Mouse (Mus musculus) limb, embryonic 12.5 days (tissue): ENCODE measurements around the gene Vmn1r181. TPM values are rescaled to one million over a fixed set of nuclear protein-coding genes. Genes with fewer than 3 reads are reported as not detected.
"Not testable (repeated sequence)": the region's sequence is repeated elsewhere in the genome, so short reads cannot be mapped to it uniquely, and the experiment has no call there.

Source experiments
- ATAC-seq: fragments of 200-750 bp; cut with Nextera tagmentation; 2 replicates; pipeline ENCODE4 v1.8.0; 2017; ENCODE audit warnings: low read depth, moderate TSS enrichment; ENCODE audit not compliant: insufficient number of reproducible peaks, insufficient read depth, low FRiP score, low TSS enrichment
- H3K27ac ChIP-seq: fragments of 300-500 bp; sonication (generic); 2 replicates; pipeline ENCODE4 v1.5.1; 2016; ENCODE audit warnings: mild to moderate bottlenecking, moderate library complexity
- H3K27me3 ChIP-seq: fragments of 300-500 bp; sonication (generic); 2 replicates; pipeline ENCODE4 v1.6.1; 2016; ENCODE audit warnings: mild to moderate bottlenecking, moderate library complexity
- H3K36me3 ChIP-seq: fragments of 300-500 bp; sonication (generic); 2 replicates; pipeline ENCODE4 v1.6.1; 2016; ENCODE audit warnings: mild to moderate bottlenecking, moderate library complexity
- H3K4me1 ChIP-seq: fragments of 300-500 bp; sonication (generic); replicated peaks from 2 replicates; pipeline ENCODE4 v1.6.1; 2016
- H3K4me2 ChIP-seq: fragments of 300-500 bp; sonication (generic); 2 replicates; pipeline ENCODE4 v1.6.1; 2016; ENCODE audit warnings: mild to moderate bottlenecking, moderate library complexity
- H3K4me3 ChIP-seq: fragments of 300-500 bp; sonication (generic); replicated peaks from 2 replicates; pipeline ENCODE4 v1.5.1; 2016; ENCODE audit warnings: mild to moderate bottlenecking
- H3K9ac ChIP-seq: fragments of 300-500 bp; sonication (generic); replicated peaks from 2 replicates; pipeline ENCODE4 v1.6.1; 2016; ENCODE audit warnings: mild to moderate bottlenecking, moderate library complexity
- H3K9me3 ChIP-seq: fragments of 300-500 bp; sonication (generic); 2 replicates; pipeline ENCODE4 v1.6.1; 2016; ENCODE audit warnings: mild to moderate bottlenecking, moderate library complexity
- WGBS: fragments of 180-500 bp; shearing (Covaris S2); methylation state at CpG from one replicate; pipeline ENCODE4 v1.1.7; 2016; 5-methylcytosine and 5-hydroxymethylcytosine counted together
- polyA plus RNA-seq: library from polyadenylated mRNA; unstranded; fragments of >200 nt; fragmentation: Nextera tagmentation; extraction: Ambion mirVana; gene quantifications from 2 replicates; pipeline ENCODE4 v1.2.1, GENCODE M21; 2016

Vmn1r181 gene
- polyA plus RNA-seq, result not detected in 2 replicates

- not testable (repeated sequence) for H3K4me3 ChIP-seq, H3K4me1 ChIP-seq, H3K27me3 ChIP-seq, H3K9ac ChIP-seq, H3K4me2 ChIP-seq, H3K36me3 ChIP-seq, ATAC-seq, H3K27ac ChIP-seq
- WGBS, result 89% methylated on average over 9 of the region's 9 CpGs
- peaks cover 37% of the 10 kb centered on the region for H3K9me3 ChIP-seq
Observed at GRCm38 (mm10) chr7:23974315-23974714, at the start of gene Vmn1r181. Gene Vmn1r181, plus strand, starts transcription at chr7:23974615.

DNA sequence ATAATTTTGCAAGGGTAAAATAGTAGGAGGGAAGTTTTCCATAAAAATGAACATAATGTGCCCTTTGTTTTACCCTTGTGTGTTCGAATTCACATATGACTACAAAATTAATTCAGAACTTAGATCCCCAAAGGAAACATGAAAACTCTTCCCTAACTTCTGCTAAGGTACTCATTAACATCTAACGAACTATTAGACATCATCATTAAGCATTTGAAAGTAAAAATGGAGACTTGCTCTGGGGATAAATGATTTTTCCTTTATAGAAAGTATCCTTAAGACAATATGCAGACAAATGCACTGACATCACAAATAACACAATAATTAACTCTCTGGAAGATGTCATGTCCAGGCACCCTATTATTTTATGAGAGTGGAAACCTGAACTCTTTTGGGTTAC is 47.7 kb upstream of the Vmn1r181 start, which contains the start of gene Vmn1r179:
Gene Vmn1r179 (plus strand): TSS at position 301 of the 400 bp plus-strand sequence.
- Histone ChIP-seq H3K4me1 (no peaks in the 10 kb centered on the region), H3K27me3 (no peaks in the 10 kb centered on the region), H3K9ac (no peak within 1 kb of the TSS), H3K4me2 (no peak within 1 kb of the TSS), H3K9me3 (peaks cover 25% of the 10 kb centered on the region; the same call in 1 of the 2 replicates), H3K36me3 (no peaks in the 10 kb centered on the region), H3K27ac (no peak within 1 kb of the TSS), H3K4me3 (no peak within 1 kb of the TSS)
- no peak for ATAC-seq
- WGBS, result 46% methylated on average over 2 of the region's 2 CpGs

DNA sequence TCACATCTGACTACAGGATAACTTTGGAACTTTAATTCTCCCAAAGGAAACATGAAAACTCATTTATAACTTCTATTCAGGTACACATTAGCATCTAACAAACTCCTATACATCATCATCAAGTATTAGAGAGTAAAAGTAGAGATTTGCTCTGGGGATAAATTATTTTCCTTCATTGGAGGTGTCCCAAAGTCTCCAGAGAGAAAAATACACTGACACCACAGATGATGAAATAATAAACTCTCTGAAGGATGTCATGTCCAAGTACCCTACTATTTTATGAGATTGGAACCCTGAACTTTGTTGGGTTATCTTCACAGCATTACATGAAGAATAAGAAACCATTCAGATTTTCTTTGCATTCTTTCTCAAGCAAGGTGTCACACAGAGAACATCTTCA is 24.1 kb upstream of the Vmn1r181 start, which contains the start of gene Vmn1r180:
Gene Vmn1r180 (plus strand): TSS at position 301 of the 400 bp plus-strand sequence.
- Histone ChIP-seq H3K27ac (no peak within 1 kb of the TSS), H3K9ac (no peak within 1 kb of the TSS), H3K36me3 (no peaks in the 10 kb centered on the region), H3K4me3 (no peak within 1 kb of the TSS), H3K9me3 (peaks cover 26% of the 10 kb centered on the region), H3K27me3 (no peaks in the 10 kb centered on the region), H3K4me2 (no peak within 1 kb of the TSS), H3K4me1 (no peaks in the 10 kb centered on the region)
- ATAC-seq, result no peak

GRCm38 (mm10) chr7:23968044-23968443 is 6.4 kb upstream of the Vmn1r181 start:
- not testable (repeated sequence) for H3K27me3 ChIP-seq, H3K36me3 ChIP-seq, H3K4me1 ChIP-seq, H3K9ac ChIP-seq, H3K27ac ChIP-seq, H3K4me2 ChIP-seq, ATAC-seq, H3K4me3 ChIP-seq
- WGBS, result 61% methylated on average over 3 of the region's 3 CpGs
- H3K9me3 ChIP-seq, result peaks cover 44% of the 10 kb centered on the region

DNA sequence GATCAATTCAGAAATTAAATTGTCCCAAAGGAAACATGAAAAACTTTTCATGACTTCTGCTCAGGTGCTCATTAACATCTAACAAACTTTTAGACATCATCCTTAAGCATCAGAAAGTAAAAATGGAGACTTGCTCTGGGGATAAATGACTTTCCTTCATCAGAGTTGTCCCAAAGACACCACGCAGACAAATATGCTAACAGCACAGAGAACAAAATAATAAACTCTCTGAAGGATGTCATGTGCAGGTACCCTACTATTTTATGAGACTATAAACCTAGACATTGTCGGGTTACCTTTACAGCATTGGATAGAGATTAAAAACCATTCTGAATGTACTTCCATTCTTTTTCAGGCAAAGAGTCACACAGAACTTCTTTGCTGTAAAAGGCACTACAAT is 27.0 kb downstream of the Vmn1r181 start, which contains the start of gene V1rd19:
Gene V1rd19 (plus strand): TSS at position 301 of the 400 bp plus-strand sequence.
- no peak within 1 kb of the TSS for H3K4me2 ChIP-seq
- H3K9me3 ChIP-seq, result peaks cover 20% of the 10 kb centered on the region
- no peaks in the 10 kb centered on the region for H3K27me3 ChIP-seq
- no peak within 1 kb of the TSS for H3K27ac ChIP-seq
- WGBS, result 70% methylated on average over 2 of the region's 2 CpGs
- H3K9ac ChIP-seq, result no peak within 1 kb of the TSS
- H3K4me1 ChIP-seq, result no peaks in the 10 kb centered on the region
- no peaks in the 10 kb centered on the region for H3K36me3 ChIP-seq
- no peak within 1 kb of the TSS for H3K4me3 ChIP-seq
- no peak for ATAC-seq

Other genes with a start within 250 kb of the Vmn1r181 start
- gene Vmn1r174, start 222.3 kb upstream of the Vmn1r181 start, polyA plus RNA-seq, result not detected in 2 replicates
- not detected in 2 replicates for gene Vmn1r175, start 164.0 kb upstream of the Vmn1r181 start, polyA plus RNA-seq
- not detected in 2 replicates for gene Vmn1r176, start 137.2 kb upstream of the Vmn1r181 start, polyA plus RNA-seq
- gene Vmn1r177, start 108.2 kb upstream of the Vmn1r181 start, polyA plus RNA-seq, result not detected in 2 replicates
- gene Vmn1r178, start 82.6 kb upstream of the Vmn1r181 start, polyA plus RNA-seq, result not detected in 2 replicates
- not detected in 2 replicates for gene Vmn1r179, start 47.6 kb upstream of the Vmn1r181 start, polyA plus RNA-seq
- gene Vmn1r180, start 24.0 kb upstream of the Vmn1r181 start, polyA plus RNA-seq, result not detected in 2 replicates
- not detected in 2 replicates for gene V1rd19, start 27.1 kb downstream of the Vmn1r181 start, polyA plus RNA-seq
- not detected in 2 replicates for gene Vmn1r183, start 78.6 kb downstream of the Vmn1r181 start, polyA plus RNA-seq
- gene Zfp180, start 107.3 kb downstream of the Vmn1r181 start, polyA plus RNA-seq, result 27.7 and 29.7 TPM in 2 replicates
- 5.8 and 6.9 TPM in 2 replicates for gene Zfp112, start 137.7 kb downstream of the Vmn1r181 start, polyA plus RNA-seq
- gene Zfp235, start 159.6 kb downstream of the Vmn1r181 start, polyA plus RNA-seq, result 17.4 and 17.5 TPM in 2 replicates
- 6.0 and 6.4 TPM in 2 replicates for gene Zfp114, start 200.4 kb downstream of the Vmn1r181 start, polyA plus RNA-seq
- 12.3 and 12.5 TPM in 2 replicates for gene Zfp111, start 236.8 kb downstream of the Vmn1r181 start, polyA plus RNA-seq